Mouse (Mus musculus) embryonic facial prominence, embryonic 12.5 days (tissue): ENCODE data around the gene Tubb4b. TPM values are rescaled to one million over a fixed set of nuclear protein-coding genes. Genes with fewer than 3 reads are reported as not detected.

ENCODE experiments used
- ATAC-seq: fragments of 200-750 bp; cut with Nextera tagmentation; 2 replicates; pipeline ENCODE4 v1.8.0; 2017; ENCODE audit not compliant: insufficient number of reproducible peaks, insufficient read depth, low FRiP score, low TSS enrichment
- H3K27ac ChIP-seq: fragments of 300-500 bp; sonication (generic); 2 replicates; pipeline ENCODE4 v1.5.1; 2016; ENCODE audit warnings: mild to moderate bottlenecking
- H3K27me3 ChIP-seq: fragments of 300-500 bp; sonication (generic); 2 replicates; pipeline ENCODE4 v1.6.1; 2016; ENCODE audit warnings: mild to moderate bottlenecking, moderate library complexity
- H3K36me3 ChIP-seq: fragments of 300-500 bp; sonication (generic); 2 replicates; pipeline ENCODE4 v1.6.1; 2016; ENCODE audit warnings: mild to moderate bottlenecking
- H3K4me1 ChIP-seq: fragments of 300-500 bp; sonication (generic); 2 replicates; pipeline ENCODE4 v1.6.1; 2016
- H3K4me2 ChIP-seq: fragments of 300-500 bp; sonication (generic); replicated peaks from 2 replicates; pipeline ENCODE4 v1.6.1; 2016; ENCODE audit warnings: mild to moderate bottlenecking, moderate library complexity
- H3K4me3 ChIP-seq: fragments of 300-500 bp; sonication (generic); 2 replicates; pipeline ENCODE4 v1.5.1; 2016; ENCODE audit warnings: mild to moderate bottlenecking
- H3K9ac ChIP-seq: fragments of 300-500 bp; sonication (generic); 2 replicates; pipeline ENCODE4 v1.6.1; 2016; ENCODE audit warnings: mild to moderate bottlenecking, moderate library complexity
- H3K9me3 ChIP-seq: fragments of 300-500 bp; sonication (generic); 2 replicates; pipeline ENCODE4 v1.6.1; 2016; ENCODE audit warnings: mild to moderate bottlenecking, moderate library complexity
- WGBS: fragments of 180-500 bp; shearing (Covaris S2); methylation state at CpG from one replicate; pipeline ENCODE4 v1.1.7; 2016; 5-methylcytosine and 5-hydroxymethylcytosine counted together
- polyA plus RNA-seq: library from polyadenylated mRNA; unstranded; fragments of >200 nt; fragmentation: Nextera tagmentation; extraction: Ambion mirVana; gene quantifications from 2 replicates; pipeline ENCODE4 v1.2.1, GENCODE M21; 2016

The Tubb4b gene
- polyA plus RNA-seq, 1 experiment from 2014 or later = 443 TPM

GRCm38 (mm10) chr2:25242101-25242506 lies 17.6 kb upstream of the Tubb4b start, which contains the start of the genes Rnf208 and Cysrt1:
Gene Rnf208 (plus strand): TSS chr2:25242255.
Gene Cysrt1 (minus strand): TSS chr2:25242452.
- peak within 1 kb of the TSS; percentile 98 for H3K4me2 ChIP-seq
- peak within 1 kb of the TSS; percentile 52 for H3K9ac ChIP-seq
- peak within 1 kb of the TSS; percentile 52 for H3K4me3 ChIP-seq
- H3K27ac ChIP-seq = 0 out of 2 replicates have a peak within 1 kb of the TSS, but pooled peaks have one; percentile 8
- WGBS = under 1% methylated on average over 59 of the region's 59 CpGs
- peaks cover 12% of the 10 kb centered on the region for H3K36me3 ChIP-seq
- no peaks in the 10 kb centered on the region for H3K9me3 ChIP-seq
- peaks cover 22% of the 10 kb centered on the region for H3K4me1 ChIP-seq
- no peak for ATAC-seq
- H3K27me3 ChIP-seq = peaks cover 39% of the 10 kb centered on the region

DNA sequence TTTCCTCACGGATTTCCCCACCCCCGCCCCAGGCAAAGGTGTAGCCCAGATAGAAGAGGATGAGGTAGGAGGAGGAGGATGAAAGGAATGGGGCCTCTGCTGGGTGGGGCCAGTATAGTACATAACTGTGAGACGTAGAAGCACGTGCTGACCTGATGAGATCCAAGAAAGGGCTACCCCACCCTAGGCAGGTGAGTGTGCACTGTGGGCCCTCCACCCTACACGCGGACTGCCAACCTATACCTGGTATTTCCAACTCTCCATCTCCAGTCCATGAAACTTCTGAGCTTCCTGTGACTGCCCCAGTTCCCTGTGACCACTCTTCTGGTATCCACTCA lies 16.9 kb upstream of the Tubb4b start:
- Histone ChIP-seq H3K9me3 (no peaks in the 10 kb centered on the region), H3K27me3 (peaks cover 39% of the 10 kb centered on the region), H3K4me3 (peak overlapping the region; percentile 52), H3K9ac (no peak overlapping the region), H3K4me1 (peaks cover 22% of the 10 kb centered on the region), H3K4me2 (peak overlapping the region; percentile 98), H3K27ac (no peak overlapping the region), H3K36me3 (peaks cover 11% of the 10 kb centered on the region)
- WGBS = 21% methylated on average over 6 of the region's 6 CpGs
- ATAC-seq = 0 out of 2 replicates have a peak, but pooled peaks have one; percentile 19

DNA sequence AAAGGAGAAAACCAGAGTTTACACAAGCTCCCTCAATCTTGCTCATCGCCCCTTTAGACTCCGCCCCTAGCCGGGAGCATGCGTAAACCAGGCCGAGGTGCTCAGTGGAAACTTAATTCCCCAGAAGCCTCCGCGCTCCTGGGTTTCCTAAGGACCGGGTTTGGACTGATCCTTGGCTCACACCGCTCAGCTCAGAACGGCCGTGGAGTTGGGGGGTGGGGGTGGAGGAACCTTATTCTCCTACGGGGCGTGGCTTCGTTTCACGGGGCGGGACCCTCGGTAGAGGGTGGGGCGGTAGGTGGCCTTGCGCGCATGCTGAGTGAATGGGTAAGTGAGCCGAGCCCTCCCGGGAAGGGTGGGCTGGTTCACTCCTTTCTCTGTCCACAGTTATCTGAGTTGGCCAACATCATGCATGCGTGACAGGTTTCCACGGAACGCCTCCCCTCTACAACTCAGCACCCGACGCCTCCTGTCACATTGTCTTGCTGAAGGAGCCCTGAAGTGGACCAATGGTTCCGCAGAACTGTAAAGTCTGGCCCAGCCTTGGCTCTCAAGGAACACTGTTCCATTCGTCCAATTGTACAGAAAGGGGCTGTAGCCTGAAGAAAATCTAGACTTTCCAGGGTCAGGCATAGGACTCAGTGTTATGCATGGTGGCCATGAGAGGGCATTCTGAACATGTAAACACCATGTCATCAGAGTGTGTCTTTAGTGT lies 16.4 kb upstream of the Tubb4b start:
- peaks cover 6% of the 10 kb centered on the region; the same call in 1 of the 2 replicates for H3K36me3 ChIP-seq
- peak overlapping the region; percentile 34 for H3K4me3 ChIP-seq
- peak overlapping the region; percentile 8; the same call in 1 of the 2 replicates for H3K27ac ChIP-seq
- ATAC-seq = peak; percentile 81
- peak overlapping the region; percentile 24; the same call in 1 of the 2 replicates for H3K9ac ChIP-seq
- peaks cover 43% of the 10 kb centered on the region for H3K27me3 ChIP-seq
- H3K9me3 ChIP-seq = no peaks in the 10 kb centered on the region
- 1% methylated on average over 29 of the region's 29 CpGs for WGBS
- peaks cover 22% of the 10 kb centered on the region for H3K4me1 ChIP-seq
- peak overlapping the region; percentile 98 for H3K4me2 ChIP-seq

DNA sequence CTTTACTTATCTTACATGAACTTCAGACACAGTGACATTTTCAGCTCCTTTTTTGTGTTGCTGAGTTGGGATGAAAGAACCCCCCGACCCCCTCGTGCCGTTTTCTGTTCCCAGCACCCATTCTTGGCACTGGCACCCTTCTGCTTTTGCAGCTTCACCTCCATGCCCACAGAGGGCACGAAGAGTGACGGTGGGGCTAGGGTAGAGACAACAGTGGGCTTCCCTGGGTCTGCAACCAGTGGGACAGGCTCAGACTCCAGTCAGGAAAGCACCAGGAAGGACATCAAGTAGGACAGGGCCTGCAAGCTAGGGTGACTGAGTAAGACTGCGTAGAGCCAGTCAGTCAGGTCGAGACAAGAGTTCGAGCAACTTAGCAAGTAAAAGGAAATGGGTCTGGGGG lies 15.8 kb upstream of the Tubb4b start:
- WGBS = 48% methylated on average over 8 of the region's 8 CpGs
- H3K36me3 ChIP-seq = peaks cover 2% of the 10 kb centered on the region; the same call in 1 of the 2 replicates
- peak overlapping the region; percentile 34 for H3K4me3 ChIP-seq
- 0 out of 2 replicates have a peak overlapping the region, but pooled peaks have one; percentile 6 for H3K9ac ChIP-seq
- H3K27ac ChIP-seq = peak overlapping the region; percentile 8; the same call in 1 of the 2 replicates
- peaks cover 46% of the 10 kb centered on the region for H3K27me3 ChIP-seq
- peaks cover 22% of the 10 kb centered on the region for H3K4me1 ChIP-seq
- peak overlapping the region; percentile 98 for H3K4me2 ChIP-seq
- no peaks in the 10 kb centered on the region for H3K9me3 ChIP-seq
- ATAC-seq = no peak

- H3K27ac ChIP-seq = no peak overlapping the region
- peaks cover 22% of the 10 kb centered on the region for H3K4me1 ChIP-seq
- H3K4me3 ChIP-seq = no peak overlapping the region
- H3K9me3 ChIP-seq = no peaks in the 10 kb centered on the region
- no peak overlapping the region for H3K9ac ChIP-seq
- H3K36me3 ChIP-seq = no peaks in the 10 kb centered on the region
- H3K4me2 ChIP-seq = no peak overlapping the region
- no peak for ATAC-seq
- 86% methylated on average over 3 of the region's 3 CpGs for WGBS
- H3K27me3 ChIP-seq = peaks cover 49% of the 10 kb centered on the region
Observed at GRCm38 (mm10) chr2:25239766-25240165, 15.3 kb upstream of the Tubb4b start.

DNA sequence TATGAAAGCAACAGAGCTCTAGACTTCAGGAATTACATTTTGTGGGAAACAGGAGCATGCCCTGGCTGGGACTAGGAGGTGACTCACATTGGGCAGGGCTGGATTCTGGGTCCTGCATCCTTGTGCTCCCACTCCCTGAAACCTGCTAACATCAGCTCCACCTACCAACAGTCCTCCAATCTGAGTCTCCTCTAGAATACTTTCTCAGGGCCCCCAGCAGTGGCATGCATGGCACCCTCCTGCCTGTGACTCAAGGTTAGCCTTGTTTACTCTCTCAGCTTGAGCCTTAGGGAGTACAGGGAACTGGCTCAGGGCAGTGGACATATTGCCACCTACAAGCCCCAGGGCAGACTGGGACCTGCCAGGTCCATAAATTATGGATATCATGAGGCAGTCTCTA lies 13.6 kb upstream of the Tubb4b start:
- no peak for ATAC-seq
- no peaks in the 10 kb centered on the region for H3K9me3 ChIP-seq
- peaks cover 22% of the 10 kb centered on the region for H3K4me1 ChIP-seq
- H3K4me2 ChIP-seq = no peak overlapping the region
- H3K4me3 ChIP-seq = no peak overlapping the region
- H3K9ac ChIP-seq = no peak overlapping the region
- H3K36me3 ChIP-seq = no peaks in the 10 kb centered on the region
- no peak overlapping the region for H3K27ac ChIP-seq
- H3K27me3 ChIP-seq = peaks cover 38% of the 10 kb centered on the region

- WGBS = 68% methylated on average over 4 of the region's 4 CpGs
- ATAC-seq = no peak
- Histone ChIP-seq H3K4me3 (no peak overlapping the region), H3K36me3 (no peaks in the 10 kb centered on the region), H3K4me2 (no peak overlapping the region), H3K9ac (no peak overlapping the region), H3K27ac (no peak overlapping the region), H3K27me3 (peaks cover 33% of the 10 kb centered on the region), H3K4me1 (peaks cover 18% of the 10 kb centered on the region), H3K9me3 (no peaks in the 10 kb centered on the region)
Observed at GRCm38 (mm10) chr2:25237522-25237921, 13.0 kb upstream of the Tubb4b start.

- WGBS = 32% methylated on average over 8 of the region's 8 CpGs
- Histone ChIP-seq H3K36me3 (no peaks in the 10 kb centered on the region), H3K9me3 (no peaks in the 10 kb centered on the region), H3K9ac (no peak within 1 kb of the TSS), H3K4me1 (peaks cover 11% of the 10 kb centered on the region), H3K27me3 (peaks cover 31% of the 10 kb centered on the region), H3K27ac (no peak within 1 kb of the TSS), H3K4me3 (no peak within 1 kb of the TSS), H3K4me2 (no peak within 1 kb of the TSS)
- no peak for ATAC-seq
Observed at GRCm38 (mm10) chr2:25236614-25237013, 12.1 kb upstream of the Tubb4b start, which contains the start of gene Rnf224. Gene Rnf224 (minus strand): TSS chr2:25236787.

DNA sequence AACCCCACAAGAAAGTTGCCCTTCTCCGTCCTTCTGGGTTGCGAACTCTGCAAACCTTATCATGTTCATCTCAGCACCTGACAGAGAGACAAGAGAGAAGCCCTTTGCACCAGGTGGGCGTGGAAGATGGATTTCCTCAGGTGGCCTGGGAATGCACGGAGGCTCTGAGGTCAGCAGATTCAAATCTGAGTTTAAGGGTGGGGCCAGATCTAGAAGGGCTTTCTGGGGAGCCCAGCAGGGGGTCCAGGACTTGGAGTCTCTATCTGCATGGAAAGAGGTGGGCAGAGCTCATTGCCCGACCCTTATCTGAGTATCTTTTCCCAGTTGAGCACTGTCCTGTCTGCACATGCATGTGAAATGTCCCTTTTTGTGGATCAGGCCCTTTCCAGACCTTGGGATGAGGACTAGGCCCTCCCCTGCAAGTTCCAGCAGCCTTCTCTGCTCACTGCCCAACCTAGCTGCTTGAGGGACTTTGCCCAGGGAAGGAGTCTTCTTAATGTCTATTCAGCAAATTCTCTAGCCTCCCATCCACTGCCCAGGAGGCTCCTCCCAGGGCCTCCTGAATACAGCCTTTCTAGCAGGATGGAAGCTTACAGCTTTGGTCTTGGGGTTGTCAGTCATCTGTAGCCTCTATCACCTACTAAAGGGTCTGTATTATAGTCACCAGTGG lies 10.2 kb upstream of the Tubb4b start:
- Histone ChIP-seq H3K27me3 (peaks cover 28% of the 10 kb centered on the region; the same call in 1 of the 2 replicates), H3K27ac (no peak overlapping the region), H3K4me3 (no peak overlapping the region), H3K9me3 (no peaks in the 10 kb centered on the region), H3K4me2 (no peak overlapping the region), H3K36me3 (no peaks in the 10 kb centered on the region), H3K4me1 (no peaks in the 10 kb centered on the region), H3K9ac (no peak overlapping the region)
- no peak for ATAC-seq
- 69% methylated on average over 5 of the region's 5 CpGs for WGBS

DNA sequence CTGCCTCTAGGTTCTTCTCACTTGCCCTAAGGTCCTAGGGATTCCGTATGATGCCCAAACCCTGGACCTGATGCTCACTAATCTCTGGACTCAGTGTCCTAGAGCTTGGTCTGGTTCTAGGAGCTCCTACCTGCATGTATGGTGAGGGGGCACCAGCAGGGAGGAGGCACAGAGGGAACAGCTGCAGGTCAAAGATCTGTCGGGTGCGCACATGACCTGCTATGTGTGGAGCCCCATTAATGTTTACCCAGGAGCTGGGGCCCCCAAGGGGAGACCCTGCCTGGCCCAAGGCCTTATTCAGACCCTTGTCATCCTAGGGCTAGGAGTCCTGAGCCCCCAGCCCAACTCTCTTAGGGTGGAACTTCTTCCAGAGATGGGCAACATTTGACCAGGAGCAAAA lies 9.5 kb upstream of the Tubb4b start, which contains the start of gene Slc34a3:
Gene Slc34a3 (minus strand): TSS at position 315 of the 400 bp plus-strand sequence.
- Histone ChIP-seq H3K27ac (no peak within 1 kb of the TSS), H3K4me2 (no peak within 1 kb of the TSS), H3K36me3 (no peaks in the 10 kb centered on the region), H3K9ac (no peak within 1 kb of the TSS), H3K9me3 (no peaks in the 10 kb centered on the region), H3K4me3 (no peak within 1 kb of the TSS), H3K4me1 (no peaks in the 10 kb centered on the region), H3K27me3 (peaks cover 28% of the 10 kb centered on the region; the same call in 1 of the 2 replicates)
- ATAC-seq = no peak
- WGBS = 80% methylated on average over 3 of the region's 3 CpGs

DNA sequence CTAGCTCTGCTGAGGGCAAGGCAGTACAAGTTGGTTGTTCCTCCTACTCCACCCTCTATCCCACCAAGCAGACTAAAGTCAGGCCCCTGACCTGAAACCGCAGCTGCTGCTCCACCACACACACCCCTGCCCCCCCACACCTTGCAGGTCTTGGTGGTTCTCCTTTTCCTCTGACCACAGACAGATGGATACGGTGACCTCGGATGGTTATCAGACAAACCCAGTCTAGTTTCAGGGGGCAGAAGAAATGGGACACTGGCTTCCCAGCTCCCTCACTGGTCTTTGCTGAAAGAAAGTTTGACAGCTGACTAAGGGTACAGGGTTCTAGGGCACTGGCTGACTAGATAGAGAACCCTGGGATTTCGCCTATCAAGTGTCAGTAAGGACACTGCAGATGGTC lies 8.9 kb upstream of the Tubb4b start:
- no peak for ATAC-seq
- WGBS = 73% methylated on average over 4 of the region's 4 CpGs
- no peak overlapping the region for H3K4me3 ChIP-seq
- no peaks in the 10 kb centered on the region for H3K4me1 ChIP-seq
- H3K9ac ChIP-seq = no peak overlapping the region
- no peak overlapping the region for H3K27ac ChIP-seq
- H3K9me3 ChIP-seq = no peaks in the 10 kb centered on the region
- peaks cover 28% of the 10 kb centered on the region; the same call in 1 of the 2 replicates for H3K27me3 ChIP-seq
- H3K36me3 ChIP-seq = no peaks in the 10 kb centered on the region
- H3K4me2 ChIP-seq = no peak overlapping the region

- H3K27ac ChIP-seq = no peak overlapping the region
- H3K4me3 ChIP-seq = no peak overlapping the region
- ATAC-seq = no peak
- no peak overlapping the region for H3K9ac ChIP-seq
- no peaks in the 10 kb centered on the region for H3K36me3 ChIP-seq
- no peaks in the 10 kb centered on the region for H3K4me1 ChIP-seq
- peaks cover 21% of the 10 kb centered on the region; the same call in 1 of the 2 replicates for H3K27me3 ChIP-seq
- H3K4me2 ChIP-seq = no peak overlapping the region
- WGBS = 44% methylated on average over 12 of the region's 12 CpGs
- H3K9me3 ChIP-seq = no peaks in the 10 kb centered on the region
Observed at GRCm38 (mm10) chr2:25231038-25231437, 6.5 kb upstream of the Tubb4b start.
